ENCODE assay signal across 8 mouse cellular contexts in the genomic region with DNA sequence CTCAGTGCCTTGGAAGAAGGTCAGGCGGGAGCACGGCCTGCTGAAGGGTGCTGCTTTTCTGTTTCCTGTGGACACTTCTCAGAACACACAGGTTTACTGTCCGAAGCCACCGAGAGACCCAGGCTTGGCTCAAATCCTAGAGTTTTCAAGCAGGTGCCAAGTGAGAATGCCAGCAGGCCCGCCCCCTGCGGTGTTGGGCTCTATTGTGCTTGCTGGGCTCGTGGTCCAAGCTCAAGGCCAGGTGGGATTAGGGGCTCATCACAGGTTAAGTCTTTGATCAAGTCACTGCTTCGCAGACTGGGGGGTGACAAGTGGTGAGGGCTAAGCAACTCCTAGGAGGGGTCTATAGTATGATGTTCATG. TPM values are rescaled to one million over a fixed set of nuclear protein-coding genes. Genes with fewer than 3 reads are reported as not detected.
DNase-seq lines count a peak whose midpoint lies in the region; ATAC-seq and TF ChIP-seq lines count a peak whose summit lies in the region.

No protein-coding gene starts in this region.

- H3K36me3 ChIP-seq in lung, embryonic 14.5 days (ENCODE audit: insufficient read depth) = no peaks in the 10 kb centered on the region
- no peaks in the 10 kb centered on the region for H3K36me3 ChIP-seq in intestine, embryonic 14.5 days (ENCODE audit: control insufficient read depth, insufficient read depth, low read length)
- H3K36me3 ChIP-seq in small intestine, adult 2 months (ENCODE audit: control insufficient read depth, insufficient read depth, low read length) = no peaks in the 10 kb centered on the region
- H3K36me3 ChIP-seq in thymus, adult 2 months (ENCODE audit: control insufficient read depth, insufficient read depth, low read length) = no peaks in the 10 kb centered on the region

- peak overlapping the region; percentile 85 for H3K4me2 ChIP-seq in lung, embryonic 14.5 days
- H3K4me2 ChIP-seq in intestine, embryonic 14.5 days (ENCODE audit: low read length) = peak overlapping the region; percentile 78

- no peak for ATAC-seq in lung, embryonic 14.5 days (ENCODE audit: insufficient read depth)
- ATAC-seq in intestine, embryonic 14.5 days (replicated peaks; ENCODE audit: low FRiP score, low TSS enrichment, low read depth) = no peak

- H3K9me3 ChIP-seq in lung, embryonic 14.5 days (ENCODE audit: low read depth, low read length) = no peaks in the 10 kb centered on the region
- H3K9me3 ChIP-seq in intestine, embryonic 14.5 days (ENCODE audit: control insufficient read depth, low read length) = no peaks in the 10 kb centered on the region

- no peak for TF ChIP-seq CTCF in lung, embryonic 14.5 days (IDR thresholded peaks at IDR 0.05; ENCODE audit: low read depth)
- no peak for TF ChIP-seq CTCF in small intestine, adult 2 months (IDR thresholded peaks at IDR 0.05; ENCODE audit: extremely low read depth, insufficient read length, insufficient replicate concordance, low read depth, low read length)
- no peak for TF ChIP-seq CTCF in thymus, adult 2 months (IDR thresholded peaks at IDR 0.05; ENCODE audit: borderline replicate concordance, control insufficient read depth, extremely low read depth, insufficient read depth, low read length, poor library complexity)

- H3K9ac ChIP-seq in lung, embryonic 14.5 days = no peak overlapping the region
- no peak overlapping the region for H3K9ac ChIP-seq in intestine, embryonic 14.5 days (ENCODE audit: low read length)

- H3K27me3 ChIP-seq in lung, embryonic 14.5 days (ENCODE audit: insufficient read depth, low read length) = peaks cover 66% of the 10 kb centered on the region
- H3K27me3 ChIP-seq in intestine, embryonic 14.5 days (replicated peaks; ENCODE audit: control insufficient read depth, insufficient read depth, low read length) = peaks cover 78% of the 10 kb centered on the region
- peaks cover 16% of the 10 kb centered on the region for H3K27me3 ChIP-seq in small intestine, adult 2 months (ENCODE audit: control insufficient read depth, insufficient read depth, low read length)
- H3K27me3 ChIP-seq in thymus, adult 2 months (ENCODE audit: control insufficient read depth, insufficient read depth, low read length) = peaks cover 16% of the 10 kb centered on the region; the same call in 1 of the 2 replicates

- peak; percentile 16 to 37 for DNase-seq in cerebellum, postnatal 25 days
- DNase-seq in cerebellum, postnatal 4 days (ENCODE audit: low spot score in 2 of 2) = no peak
- no peak for DNase-seq in lung, embryonic 14.5 days
- DNase-seq in lung, postnatal 36 days = no peak
- no peak for DNase-seq in intestine, embryonic 14.5 days (ENCODE audit: low spot score)
- DNase-seq in adrenal gland, adult (ENCODE audit: inconsistent age in 2 of 2, low spot score in 1 of 2) = no peak
- no peak for DNase-seq in thymus, adult 2 months

- no peak for TF ChIP-seq POLR2A in small intestine, adult 2 months (IDR thresholded peaks at IDR 0.05; ENCODE audit: low read depth, low read length)
- no peak for TF ChIP-seq POLR2A in thymus, adult 2 months (IDR thresholded peaks at IDR 0.05; ENCODE audit: control insufficient read depth, extremely low read depth, insufficient read depth, low read length, poor library complexity)

- H3K4me3 ChIP-seq in lung, embryonic 14.5 days (ENCODE audit: low read depth, low read length) = peak overlapping the region; percentile 50
- H3K4me3 ChIP-seq in intestine, embryonic 14.5 days (ENCODE audit: low read depth, low read length) = peak overlapping the region; percentile 44
- H3K4me3 ChIP-seq in small intestine, adult 2 months (ENCODE audit: low read depth, low read length) = peak overlapping the region; percentile 53; the same call in 1 of the 2 replicates
- H3K4me3 ChIP-seq in thymus, adult 2 months (ENCODE audit: control insufficient read depth, insufficient read depth, low read length) = no peak overlapping the region

- 9% methylated on average over 8 of the region's 8 CpGs for WGBS in lung, embryonic 14.5 days
- 7% methylated on average over 8 of the region's 8 CpGs for WGBS in intestine, embryonic 14.5 days
- WGBS in small intestine, adult 2 months = 15% methylated on average over 8 of the region's 8 CpGs
- WGBS in thymus, adult 2 months = 20% methylated on average over 8 of the region's 8 CpGs

- H3K27ac ChIP-seq in lung, embryonic 14.5 days (ENCODE audit: low read depth) = no peak overlapping the region
- no peak overlapping the region for H3K27ac ChIP-seq in intestine, embryonic 14.5 days (ENCODE audit: low read depth)
- H3K27ac ChIP-seq in small intestine, adult 2 months (ENCODE audit: insufficient read depth, low read depth, low read length) = no peak overlapping the region
- no peak overlapping the region for H3K27ac ChIP-seq in thymus, adult 2 months (ENCODE audit: control insufficient read depth, insufficient read depth, low read length)

- H3K4me1 ChIP-seq in lung, embryonic 14.5 days (ENCODE audit: insufficient read depth) = 0 out of 2 replicates have a peak, but pooled peaks cover 3% of the 10 kb centered on the region
- H3K4me1 ChIP-seq in intestine, embryonic 14.5 days (replicated peaks; ENCODE audit: control insufficient read depth, insufficient read depth, low read length) = peaks cover 6% of the 10 kb centered on the region
- H3K4me1 ChIP-seq in small intestine, adult 2 months (ENCODE audit: control insufficient read depth, insufficient read depth, insufficient read length, low read length) = no peaks in the 10 kb centered on the region
- no peaks in the 10 kb centered on the region for H3K4me1 ChIP-seq in thymus, adult 2 months (replicated peaks; ENCODE audit: control insufficient read depth, insufficient read depth, low read length)

RNA-seq across cellular contexts. Expression of a gene that starts 0.3 kb away (rescaled TPM):
- 9.0 and 9.8 TPM in 2 replicates for polyA plus RNA-seq in lung, embryonic 14.5 days (2014; fragmentation: Nextera tagmentation; extraction: Ambion mirVana)
- 5.3 and 5.7 TPM in 2 replicates for polyA plus RNA-seq in intestine, embryonic 14.5 days (2014; fragmentation: Nextera tagmentation; extraction: Ambion mirVana)
- polyA plus RNA-seq in small intestine, adult 2 months (2012; rRNA removed) = 35.7 and 68.8 TPM in 2 replicates
- 4.7 and 4.9 TPM in 2 replicates for polyA plus RNA-seq in thymus, adult 2 months (2012; rRNA removed)

RNA-seq across cellular contexts. Expression of a gene that starts 44.7 kb away (rescaled TPM):
- not detected in 2 replicates for polyA plus RNA-seq in lung, embryonic 14.5 days (2014; fragmentation: Nextera tagmentation; extraction: Ambion mirVana)
- not detected in 2 replicates for polyA plus RNA-seq in intestine, embryonic 14.5 days (2014; fragmentation: Nextera tagmentation; extraction: Ambion mirVana)
- polyA plus RNA-seq in small intestine, adult 2 months (2012; rRNA removed) = not detected in 2 replicates
- polyA plus RNA-seq in thymus, adult 2 months (2012; rRNA removed) = 0.17 and 0.24 TPM in 2 replicates

Comparison
In these comparisons a context has a peak if more than half of its experiments do, and no peak if none do; other contexts are left out.
1. DNase-seq: peak in cerebellum, postnatal 25 days (2 of 2); none in cerebellum, postnatal 4 days (0 of 2), lung, embryonic 14.5 days (single experiment), lung, postnatal 36 days (single experiment), intestine, embryonic 14.5 days (single experiment), adrenal gland, adult (0 of 2) and thymus, adult 2 months (single experiment).